Mouse (Mus musculus): ENCODE measurements at regions not wholly inside any gene's neighbourhood (a gene's known extent, or its start where the extent isn't known, plus 50 kb on each side); places are given as distances from the start of the nearest gene placed in this dataset.

GRCm38 (mm10) chr8:8292577-8293247 lies 368.3 kb downstream of the Efnb2 start:
- no peak for TF ChIP-seq GATA1 (IDR thresholded peaks at IDR 0.05; ENCODE audit: borderline replicate concordance, low read length)
- no peak for TF ChIP-seq FLI1 (IDR thresholded peaks at IDR 0.05; ENCODE audit: low read length)
